Mouse (Mus musculus): ENCODE results near the gene Bicral. TPM values are rescaled to one million over a fixed set of nuclear protein-coding genes. Genes with fewer than 3 reads are reported as not detected.
"Not testable (repeated sequence)": the region's sequence is repeated elsewhere in the genome, so short reads cannot be mapped to it uniquely, and the experiment has no call there.

The Bicral gene
- polyA plus RNA-seq, 1 experiment from 2014 or later, result 5.2 TPM

DNA sequence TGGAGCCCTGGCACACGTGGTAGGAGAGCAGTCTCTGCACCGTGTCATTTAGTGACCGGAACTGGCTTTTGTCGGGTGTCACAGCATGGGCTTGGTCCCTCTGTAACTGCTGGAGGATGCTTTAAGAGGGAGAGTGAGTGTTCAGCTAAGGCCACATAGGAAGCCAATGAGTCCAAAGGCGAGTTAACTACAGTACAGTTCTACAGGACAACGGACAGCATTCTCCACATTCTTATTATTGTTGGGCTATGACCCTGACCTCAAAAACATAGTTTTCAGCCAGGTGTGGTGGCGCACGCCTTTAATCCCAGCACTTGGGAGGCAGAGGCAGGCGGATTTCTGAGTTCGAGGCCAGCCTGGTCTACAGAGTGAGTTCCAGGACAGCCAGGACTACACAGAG is 49.9 kb downstream of the Bicral start:
- Histone ChIP-seq H3K4me3 (ENCODE audit: low read length) (no peak overlapping the region), H3K4me2 (replicated peaks; ENCODE audit: low read depth, low read length) (no peak overlapping the region), H3K4me1 (ENCODE audit: control insufficient read depth, insufficient read depth, low read length) (no peaks in the 10 kb centered on the region), H3K27ac (ENCODE audit: low read depth, low read length) (no peak overlapping the region), H3K9ac (ENCODE audit: low read depth, low read length) (no peak overlapping the region), H3K27me3 (ENCODE audit: control insufficient read depth, insufficient read depth, low read length) (no peaks in the 10 kb centered on the region), H3K9me3 (ENCODE audit: control insufficient read depth, low read length) (no peaks in the 10 kb centered on the region), H3K36me3 (ENCODE audit: control insufficient read depth, insufficient read depth, low read length) (peaks cover 41% of the 10 kb centered on the region)
- no peak for ATAC-seq (ENCODE audit: low FRiP score, low TSS enrichment)
- 92% methylated on average over 10 of the region's 10 CpGs for WGBS

DNA sequence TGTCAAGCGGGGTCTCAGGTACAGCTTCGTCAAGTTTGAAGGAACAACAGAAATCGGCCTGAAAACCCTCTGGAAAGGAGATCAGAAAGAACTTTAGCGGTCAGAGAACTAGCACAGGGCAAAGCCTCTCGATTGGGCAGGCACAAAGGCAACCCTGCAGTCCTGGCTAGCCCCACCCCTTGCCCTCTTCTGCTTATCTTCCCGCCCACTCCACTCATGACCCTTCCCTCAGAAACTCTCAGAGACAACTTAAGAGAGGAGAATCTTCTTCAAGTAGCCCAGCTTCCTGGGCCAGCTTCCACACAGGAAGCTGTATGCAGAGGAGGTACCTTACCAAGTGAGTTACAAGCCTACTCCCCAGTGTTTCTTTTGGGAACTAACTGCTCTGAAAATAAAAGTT is 56.5 kb downstream of the Bicral start:
- Histone ChIP-seq H3K36me3 (ENCODE audit: control insufficient read depth, insufficient read depth, low read length) (peaks cover 20% of the 10 kb centered on the region), H3K27ac (ENCODE audit: low read depth, low read length) (no peak overlapping the region), H3K4me2 (replicated peaks; ENCODE audit: low read depth, low read length) (no peak overlapping the region), H3K4me1 (ENCODE audit: control insufficient read depth, insufficient read depth, low read length) (0 out of 2 replicates have a peak, but pooled peaks cover 5% of the 10 kb centered on the region), H3K4me3 (ENCODE audit: low read length) (no peak overlapping the region), H3K9ac (ENCODE audit: low read depth, low read length) (no peak overlapping the region), H3K9me3 (ENCODE audit: control insufficient read depth, low read length) (no peaks in the 10 kb centered on the region), H3K27me3 (ENCODE audit: control insufficient read depth, insufficient read depth, low read length) (no peaks in the 10 kb centered on the region)
- 85% methylated on average over 6 of the region's 6 CpGs for WGBS
- ATAC-seq (ENCODE audit: low FRiP score, low TSS enrichment), result no peak

DNA sequence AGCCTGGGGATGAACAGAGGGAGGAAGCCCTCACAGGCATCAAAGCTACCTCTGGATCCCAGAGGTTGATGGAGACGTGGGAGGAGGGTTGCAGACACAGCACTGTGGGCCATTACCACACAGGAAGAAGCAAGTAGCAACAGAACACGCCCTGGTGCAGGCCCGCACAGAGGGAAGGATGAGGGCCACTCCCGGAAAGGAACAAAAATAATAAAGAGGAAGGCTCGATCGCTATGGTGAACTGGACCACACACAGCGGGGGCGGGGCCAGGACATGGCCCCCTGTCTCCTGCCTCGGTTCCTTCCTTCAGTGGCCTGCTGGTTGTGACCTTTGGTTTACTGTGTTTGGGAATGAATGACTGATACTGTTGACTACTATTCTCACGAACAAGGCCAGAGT is 58.6 kb downstream of the Bicral start:
- no peak overlapping the region for H3K4me3 ChIP-seq (ENCODE audit: low read length)
- WGBS, result 72% methylated on average over 10 of the region's 10 CpGs
- H3K27ac ChIP-seq (ENCODE audit: low read depth, low read length), result no peak overlapping the region
- no peaks in the 10 kb centered on the region for H3K27me3 ChIP-seq (ENCODE audit: control insufficient read depth, insufficient read depth, low read length)
- no peak for ATAC-seq (ENCODE audit: low FRiP score, low TSS enrichment)
- H3K9me3 ChIP-seq (ENCODE audit: control insufficient read depth, low read length), result no peaks in the 10 kb centered on the region
- no peak overlapping the region for H3K9ac ChIP-seq (ENCODE audit: low read depth, low read length)
- no peak overlapping the region for H3K4me2 ChIP-seq (replicated peaks; ENCODE audit: low read depth, low read length)
- H3K4me1 ChIP-seq (ENCODE audit: control insufficient read depth, insufficient read depth, low read length), result 0 out of 2 replicates have a peak, but pooled peaks cover 5% of the 10 kb centered on the region
- peaks cover 15% of the 10 kb centered on the region for H3K36me3 ChIP-seq (ENCODE audit: control insufficient read depth, insufficient read depth, low read length)

DNA sequence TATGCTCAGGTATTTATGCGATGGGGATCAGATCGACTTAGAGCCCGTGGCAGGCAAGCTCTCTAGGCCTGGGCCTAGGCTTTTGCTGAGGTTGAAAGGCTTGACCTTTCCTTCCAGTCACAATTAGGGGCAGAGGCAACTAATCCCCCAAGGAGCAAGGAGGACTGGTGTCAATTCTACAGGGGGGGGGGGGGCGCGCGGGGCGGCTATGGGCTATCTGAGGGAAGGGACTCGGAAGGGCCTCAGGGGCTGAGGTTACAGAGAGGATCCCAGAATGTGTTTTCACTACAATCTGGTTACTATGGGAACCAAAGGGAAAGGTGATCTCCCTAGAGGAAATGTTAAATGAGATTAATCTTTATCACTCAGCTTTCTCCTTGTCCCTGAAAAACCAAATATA is 60.9 kb downstream of the Bicral start:
- Histone ChIP-seq H3K4me2 (replicated peaks; ENCODE audit: low read depth, low read length) (no peak overlapping the region), H3K9me3 (ENCODE audit: control insufficient read depth, low read length) (no peaks in the 10 kb centered on the region), H3K27me3 (ENCODE audit: control insufficient read depth, insufficient read depth, low read length) (no peaks in the 10 kb centered on the region), H3K36me3 (ENCODE audit: control insufficient read depth, insufficient read depth, low read length) (peaks cover 15% of the 10 kb centered on the region), H3K4me3 (ENCODE audit: low read length) (no peak overlapping the region), H3K27ac (ENCODE audit: low read depth, low read length) (no peak overlapping the region; the same call in 1 of the 2 replicates), H3K4me1 (ENCODE audit: control insufficient read depth, insufficient read depth, low read length) (0 out of 2 replicates have a peak, but pooled peaks cover 5% of the 10 kb centered on the region), H3K9ac (ENCODE audit: low read depth, low read length) (no peak overlapping the region)
- ATAC-seq (ENCODE audit: low FRiP score, low TSS enrichment), result 0 out of 2 replicates have a peak, but pooled peaks have one; percentile 40
- WGBS, result 24% methylated on average over 8 of the region's 8 CpGs

- Histone ChIP-seq H3K27ac (ENCODE audit: low read depth, low read length) (no peak overlapping the region; the same call in 1 of the 2 replicates), H3K9ac (ENCODE audit: low read depth, low read length) (no peak overlapping the region), H3K4me1 (ENCODE audit: control insufficient read depth, insufficient read depth, low read length) (0 out of 2 replicates have a peak, but pooled peaks cover 5% of the 10 kb centered on the region), H3K36me3 (ENCODE audit: control insufficient read depth, insufficient read depth, low read length) (peaks cover 15% of the 10 kb centered on the region), H3K4me3 (ENCODE audit: low read length) (no peak overlapping the region), H3K27me3 (ENCODE audit: control insufficient read depth, insufficient read depth, low read length) (no peaks in the 10 kb centered on the region), H3K9me3 (ENCODE audit: control insufficient read depth, low read length) (no peaks in the 10 kb centered on the region), H3K4me2 (replicated peaks; ENCODE audit: low read depth, low read length) (no peak overlapping the region)
- 78% methylated on average over 4 of the region's 4 CpGs for WGBS
- ATAC-seq (ENCODE audit: low FRiP score, low TSS enrichment), result no peak
Measured at GRCm38 (mm10) chr17:46796743-46797142, 61.5 kb downstream of the Bicral start.

GRCm38 (mm10) chr17:46792963-46793362 is 65.3 kb downstream of the Bicral start:
- no peak for ATAC-seq (ENCODE audit: low FRiP score, low TSS enrichment)

DNA sequence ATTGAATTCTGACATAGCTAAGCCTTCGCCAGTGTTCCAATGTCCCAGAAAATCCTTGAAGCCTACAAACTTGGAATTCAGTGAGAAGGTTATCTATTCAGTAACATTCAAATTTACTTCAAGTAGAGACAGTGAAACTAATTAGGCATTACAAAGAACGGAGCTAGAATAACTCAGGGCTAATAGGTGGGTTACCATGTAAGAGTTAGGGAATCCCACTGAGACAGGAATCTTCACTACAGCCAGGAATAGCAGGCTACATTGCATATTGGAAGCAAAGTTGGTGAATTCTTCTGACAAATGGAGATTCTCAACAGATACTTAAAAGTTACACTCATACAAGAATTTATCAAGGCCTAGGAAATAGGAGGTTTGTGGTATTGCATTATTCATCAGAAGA is 70.3 kb downstream of the Bicral start:
- not testable (repeated sequence) for H3K27ac ChIP-seq (ENCODE audit: low read depth, low read length); H3K9ac ChIP-seq (ENCODE audit: low read depth, low read length); H3K9me3 ChIP-seq (ENCODE audit: control insufficient read depth, low read length); H3K36me3 ChIP-seq (ENCODE audit: control insufficient read depth, insufficient read depth, low read length); H3K27me3 ChIP-seq (ENCODE audit: control insufficient read depth, insufficient read depth, low read length); H3K4me1 ChIP-seq (ENCODE audit: control insufficient read depth, insufficient read depth, low read length); H3K4me2 ChIP-seq (replicated peaks; ENCODE audit: low read depth, low read length); H3K4me3 ChIP-seq (ENCODE audit: low read length); ATAC-seq (ENCODE audit: low FRiP score, low TSS enrichment)
- 63% methylated on average over 2 of the region's 2 CpGs for WGBS

More at GRCm38 (mm10) chr17:46792963-46793362, 65.3 kb downstream of the Bicral start:
- Histone ChIP-seq H3K36me3 (ENCODE audit: control insufficient read depth, insufficient read depth, low read length) (no peaks in the 10 kb centered on the region), H3K27me3 (ENCODE audit: control insufficient read depth, insufficient read depth, low read length) (no peaks in the 10 kb centered on the region), H3K9ac (ENCODE audit: low read depth, low read length) (no peak overlapping the region), H3K4me1 (ENCODE audit: control insufficient read depth, insufficient read depth, low read length) (0 out of 2 replicates have a peak, but pooled peaks cover 5% of the 10 kb centered on the region), H3K9me3 (ENCODE audit: control insufficient read depth, low read length) (no peaks in the 10 kb centered on the region), H3K4me3 (ENCODE audit: low read length) (no peak overlapping the region), H3K4me2 (replicated peaks; ENCODE audit: low read depth, low read length) (no peak overlapping the region), H3K27ac (ENCODE audit: low read depth, low read length) (no peak overlapping the region)
- 87% methylated on average over 2 of the region's 2 CpGs for WGBS

DNA sequence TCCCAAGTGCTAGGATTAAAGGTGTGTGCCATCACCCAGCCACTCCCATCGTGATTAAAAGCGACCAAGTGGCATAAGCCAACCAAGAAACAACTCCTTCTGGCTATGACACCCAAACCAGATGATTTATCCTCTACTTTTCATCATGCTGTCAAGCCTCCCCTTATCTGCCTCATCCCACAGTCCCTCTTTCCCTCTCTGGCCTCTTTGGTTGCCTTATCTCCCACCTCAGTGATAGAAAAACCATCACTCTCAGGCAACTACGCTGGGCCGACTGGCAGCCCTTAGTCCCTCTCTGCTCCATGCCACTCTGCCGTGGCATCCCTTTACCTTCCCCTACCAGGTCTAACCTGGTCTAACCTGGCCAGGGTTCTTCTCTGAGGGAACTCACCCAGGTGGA is 71.3 kb downstream of the Bicral start:
- WGBS, result 90% methylated on average over 5 of the region's 5 CpGs
- H3K36me3 ChIP-seq (ENCODE audit: control insufficient read depth, insufficient read depth, low read length), result no peaks in the 10 kb centered on the region
- no peaks in the 10 kb centered on the region for H3K27me3 ChIP-seq (ENCODE audit: control insufficient read depth, insufficient read depth, low read length)

DNA sequence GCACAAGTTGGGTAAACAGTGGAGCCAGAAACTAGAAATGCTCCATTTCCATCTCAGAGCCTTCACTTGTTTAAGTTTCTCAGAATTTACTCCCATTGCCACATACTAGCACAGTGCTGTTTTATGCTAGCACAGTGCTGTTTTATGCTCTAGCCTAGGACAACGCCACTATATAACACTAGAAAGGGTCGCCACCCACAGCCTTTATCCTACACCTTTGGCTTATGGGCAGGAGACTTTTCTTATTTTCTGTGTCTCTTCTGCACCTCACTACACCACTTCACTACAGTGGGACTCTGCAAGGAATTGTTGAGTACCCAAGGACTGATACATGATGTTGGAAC is 75.1 kb downstream of the Bicral start:
- 76% methylated on average over 2 of the region's 2 CpGs for WGBS
- peaks cover 24% of the 10 kb centered on the region for H3K36me3 ChIP-seq (ENCODE audit: control insufficient read depth, insufficient read depth, low read length)
- 0 out of 2 replicates have a peak, but pooled peaks cover 6% of the 10 kb centered on the region for H3K4me1 ChIP-seq (ENCODE audit: control insufficient read depth, insufficient read depth, low read length)
- peak; percentile 18 for ATAC-seq (ENCODE audit: low FRiP score, low TSS enrichment)
- H3K27ac ChIP-seq (ENCODE audit: low read depth, low read length), result peak overlapping the region; percentile 51; the same call in 1 of the 2 replicates
- H3K27me3 ChIP-seq (ENCODE audit: control insufficient read depth, insufficient read depth, low read length), result no peaks in the 10 kb centered on the region
- peak overlapping the region; percentile 60 for H3K4me3 ChIP-seq (ENCODE audit: low read length)
- H3K4me2 ChIP-seq (replicated peaks; ENCODE audit: low read depth, low read length), result peak overlapping the region; percentile 63
- H3K9me3 ChIP-seq (ENCODE audit: control insufficient read depth, low read length), result no peaks in the 10 kb centered on the region
- no peak overlapping the region; the same call in 1 of the 2 replicates for H3K9ac ChIP-seq (ENCODE audit: low read depth, low read length)

More for the DNA sequence above, 71.3 kb downstream of the Bicral start:
- Histone ChIP-seq H3K9me3 (ENCODE audit: control insufficient read depth, low read length) (no peaks in the 10 kb centered on the region), H3K9ac (ENCODE audit: low read depth, low read length) (no peak overlapping the region), H3K4me1 (ENCODE audit: control insufficient read depth, insufficient read depth, low read length) (no peaks in the 10 kb centered on the region), H3K4me2 (replicated peaks; ENCODE audit: low read depth, low read length) (no peak overlapping the region), H3K27ac (ENCODE audit: low read depth, low read length) (no peak overlapping the region), H3K4me3 (ENCODE audit: low read length) (no peak overlapping the region)
- ATAC-seq (ENCODE audit: low FRiP score, low TSS enrichment), result no peak
